Mouse (Mus musculus): Measurements from ENCODE around the gene Tceal7. TPM values are rescaled to one million over a fixed set of nuclear protein-coding genes. Genes with fewer than 3 reads are reported as not detected.
"Not testable (repeated sequence)": the region's sequence is repeated elsewhere in the genome, so short reads cannot be mapped to it uniquely, and the experiment has no call there.

Gene Tceal7
- total RNA-seq, 2 experiments from 2014 or later: not detected

GRCm38 (mm10) chrX:136245521-136246071, 31.0 kb downstream of the Tceal7 start:
- DNase-seq (ENCODE audit: low spot score in 2 of 2): peak in 1 of 2 experiments; percentile 7

GRCm38 (mm10) chrX:136248811-136249210, 34.2 kb downstream of the Tceal7 start:
- DNase-seq (ENCODE audit: low spot score in 2 of 2): peak in 1 of 2 experiments; percentile 30

GRCm38 (mm10) chrX:136249671-136250070, 35.1 kb downstream of the Tceal7 start:
- no peak for DNase-seq (ENCODE audit: low spot score in 2 of 2)

GRCm38 (mm10) chrX:136252023-136252729, 37.6 kb downstream of the Tceal7 start:
- no peak for DNase-seq (ENCODE audit: low spot score in 2 of 2)

- no peak for DNase-seq (ENCODE audit: low spot score in 2 of 2)
These were observed 53.1 kb downstream of the Tceal7 start for GRCm38 (mm10) chrX:136267720-136268119.

- DNase-seq (ENCODE audit: low spot score in 2 of 2): no peak
These were observed 53.6 kb downstream of the Tceal7 start for GRCm38 (mm10) chrX:136268173-136268572.

GRCm38 (mm10) chrX:136269743-136270392, 55.3 kb downstream of the Tceal7 start, which contains the start of gene Bex3:
Gene Bex3, plus strand, starts transcription at chrX:136270253.
- peak in 1 of 2 experiments; percentile 7 for DNase-seq (ENCODE audit: low spot score in 2 of 2)

- not testable (repeated sequence) for DNase-seq (ENCODE audit: low spot score in 2 of 2)
These were observed 56.0 kb downstream of the Tceal7 start for GRCm38 (mm10) chrX:136270393-136271111.

GRCm38 (mm10) chrX:136274542-136274941, 60.0 kb downstream of the Tceal7 start:
- no peak for DNase-seq (ENCODE audit: low spot score in 2 of 2)

GRCm38 (mm10) chrX:136275386-136275785, 60.8 kb downstream of the Tceal7 start:
- DNase-seq (ENCODE audit: low spot score in 2 of 2): no peak

Small RNA genes lying within 50 kb of the gene (microRNA-seq; reads per million reads assigned to microRNA genes)
- 0 reads per million in 2 experiments for gene Mir6383 (ENCODE audit: borderline number of aligned reads in 2 of 2)

Other genes starting within 250 kb of the Tceal7 start
- gene Arxes2, start 221.0 kb upstream of the Tceal7 start, total RNA-seq (2021): 10 to 100 TPM; 34.2 to 96.8 TPM
- 10 to 100 TPM in 1 of 2 experiments, 1 to 10 TPM in 1; 5.4 to 27.3 TPM for gene Arxes1, start 181.4 kb upstream of the Tceal7 start, total RNA-seq (2021)
- 10 to 100 TPM; 25.5 to 28.7 TPM for gene Bex2, start 146.5 kb upstream of the Tceal7 start, total RNA-seq (2021)
- gene Nxf3, start 129.5 kb upstream of the Tceal7 start, total RNA-seq (2021): not detected
- 1 to 10 TPM; 5.7 to 6.0 TPM for gene Bex4, start 75.8 kb upstream of the Tceal7 start, total RNA-seq (2021)
- gene Tceal8, start 42.4 kb upstream of the Tceal7 start, total RNA-seq (2021): 10 to 100 TPM; 35.2 to 41.5 TPM
- 1 to 10 TPM in 1 of 2 experiments, not detected in 1; 2.3 TPM for gene Tceal5, start 10.9 kb upstream of the Tceal7 start, total RNA-seq (2021)
- gene Bex1, start 734 bp downstream of the Tceal7 start, total RNA-seq (2021): 10 to 100 TPM; 11.8 to 14.1 TPM
- gene Tceal9, start 30.3 kb downstream of the Tceal7 start, total RNA-seq (2021): 100 to 1,000 TPM; 233 to 300 TPM
- gene Bex3, start 55.5 kb downstream of the Tceal7 start, total RNA-seq (2021): 100 to 1,000 TPM in 1 of 2 experiments, 10 to 100 TPM in 1; 89.5 to 140 TPM